Mouse (Mus musculus) thymus, postnatal 36 days (tissue): ENCODE data around the gene Nptxr.
"Not testable (repeated sequence)": the region's sequence is repeated elsewhere in the genome, so short reads cannot be mapped to it uniquely, and the experiment has no call there.

Source experiments
- DNase-seq, 2 experiments: peaks; one replicate each; pipeline ENCODE4 v3.0.0; 2022; ENCODE audit warnings: mixed read lengths in 2 of 2

Gene Nptxr

DNA sequence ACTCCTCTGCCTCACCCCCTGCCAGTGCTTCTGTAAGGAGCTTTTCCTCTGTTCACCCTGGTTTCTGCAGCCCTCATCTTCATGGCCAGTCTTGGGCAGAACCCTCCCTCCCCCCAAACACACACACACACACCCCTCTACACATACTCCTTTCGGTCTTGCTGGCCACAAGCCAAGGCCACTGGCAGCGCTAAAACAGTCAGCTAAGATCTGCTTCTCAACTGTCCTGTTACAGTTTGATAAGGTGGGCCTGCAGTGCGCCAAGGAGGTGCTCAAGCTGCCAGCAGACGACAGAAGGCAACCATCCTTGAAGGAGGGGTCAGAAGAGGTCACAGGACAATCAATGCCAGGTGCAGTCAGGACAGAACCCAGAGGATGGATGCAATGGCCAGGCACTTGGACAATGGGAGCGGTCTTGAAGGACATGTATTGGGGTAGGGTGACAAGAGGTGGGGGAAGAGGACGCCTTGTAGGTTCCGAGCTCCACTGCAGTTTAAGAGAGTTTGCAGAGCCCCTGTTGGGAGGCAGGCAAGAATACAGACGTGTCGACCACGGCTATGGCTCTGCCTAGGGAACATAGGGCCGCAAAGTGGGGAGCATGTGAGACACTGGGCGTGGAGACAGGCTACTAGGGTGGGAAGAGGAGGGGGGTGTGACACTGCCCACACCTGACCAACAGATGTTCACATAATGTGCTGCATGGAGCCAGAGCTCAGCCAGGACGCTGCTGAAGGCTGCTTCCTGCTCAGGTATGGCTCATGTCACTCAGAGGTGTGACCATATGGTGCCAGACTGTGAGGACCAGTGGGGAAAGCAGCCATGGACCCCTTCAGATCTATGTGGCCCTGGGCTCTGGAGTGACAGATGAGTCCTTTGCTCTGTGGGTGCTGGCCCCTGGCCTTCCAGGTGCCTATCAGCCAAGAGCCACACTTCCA, 18.0 kb upstream of the Nptxr start:
- DNase-seq: no peak

GRCm38 (mm10) chr15:79818325-79818724, 13.8 kb upstream of the Nptxr start:
- peak in 1 of 2 experiments; percentile 20 for DNase-seq

DNA sequence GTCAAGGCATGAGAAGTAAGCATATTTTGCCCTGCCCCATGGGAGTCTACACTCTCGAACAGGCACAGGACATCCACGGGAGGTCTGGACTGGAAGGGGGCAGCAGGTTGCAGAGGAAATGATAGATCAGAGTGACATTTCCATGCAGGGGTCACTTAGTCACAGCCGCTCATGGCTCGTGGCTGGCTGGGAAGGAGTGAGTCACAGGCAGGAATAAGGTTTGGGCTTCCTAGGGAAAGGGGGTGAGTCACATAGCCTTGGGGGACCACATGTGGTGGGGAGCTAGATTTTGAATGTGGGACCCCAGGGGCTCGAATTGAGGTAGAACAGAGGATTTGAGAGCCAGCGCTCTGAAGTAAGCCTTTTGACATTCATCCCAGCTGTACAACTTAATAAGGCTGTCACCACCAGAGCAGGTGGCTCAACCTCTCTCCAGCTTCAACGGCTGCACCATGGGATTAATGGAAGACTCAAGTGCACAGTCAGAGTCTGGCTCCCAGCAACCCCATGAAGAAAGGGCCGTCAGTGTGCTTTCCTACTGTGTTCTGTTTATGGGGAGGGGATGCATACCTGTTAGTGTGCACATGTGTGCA, 9.2 kb upstream of the Nptxr start:
- no peak for DNase-seq

- not testable (repeated sequence) for DNase-seq
Measured at GRCm38 (mm10) chr15:79812840-79813239, 8.3 kb upstream of the Nptxr start.

DNA sequence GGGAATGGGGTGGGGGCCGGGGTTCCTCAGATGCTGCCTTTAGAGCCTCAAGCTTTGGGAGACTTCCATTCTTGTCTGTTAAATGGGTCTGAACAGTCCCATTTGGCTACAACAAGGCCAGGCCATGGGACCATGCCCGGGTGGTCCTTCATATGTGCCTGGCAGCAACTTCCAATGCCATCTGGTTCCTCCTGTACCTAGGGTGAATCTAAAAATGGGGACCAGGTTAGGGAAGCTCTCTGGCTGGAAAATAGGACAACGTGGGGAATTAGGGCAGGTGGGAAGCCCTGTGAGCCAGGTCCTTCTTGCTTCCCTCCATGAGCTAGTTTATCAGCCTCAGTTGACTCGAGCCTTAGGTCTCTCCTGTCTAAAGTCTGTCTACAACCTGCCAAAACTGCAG, 6.4 kb upstream of the Nptxr start:
- DNase-seq: no peak

- DNase-seq: no peak
Measured at GRCm38 (mm10) chr15:79810061-79810460, 5.5 kb upstream of the Nptxr start.

GRCm38 (mm10) chr15:79808658-79809057, 4.1 kb upstream of the Nptxr start:
- DNase-seq: no peak

- DNase-seq: peak; percentile 30 to 46
Measured at GRCm38 (mm10) chr15:79808114-79808513, 3.5 kb upstream of the Nptxr start.

DNA sequence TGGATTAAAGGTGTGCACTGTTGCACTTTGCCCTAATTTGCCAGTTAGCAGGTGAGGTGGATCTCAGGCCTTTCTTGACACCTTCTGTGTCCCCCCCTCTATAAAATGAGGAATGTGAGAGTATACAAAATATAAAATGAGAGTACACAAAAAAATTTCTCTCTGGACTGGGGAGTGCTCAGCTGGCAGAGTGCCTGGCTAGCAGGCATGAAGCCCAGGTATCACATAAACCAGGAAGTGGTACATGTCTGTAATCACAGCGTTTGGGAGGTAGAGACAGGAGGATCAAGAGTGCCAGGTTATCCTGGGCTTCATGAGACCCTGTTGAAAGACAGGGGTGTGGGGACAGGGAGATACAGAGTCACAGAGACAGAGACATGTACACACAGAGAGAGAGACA, 2.5 kb upstream of the Nptxr start:
- no peak for DNase-seq

- DNase-seq: no peak
Measured at GRCm38 (mm10) chr15:79805246-79805645, 680 bp upstream of the Nptxr start.

- peak in 1 of 2 experiments; percentile 24 for DNase-seq
Measured at GRCm38 (mm10) chr15:79803533-79804351, 824 bp downstream of the Nptxr start.

DNA sequence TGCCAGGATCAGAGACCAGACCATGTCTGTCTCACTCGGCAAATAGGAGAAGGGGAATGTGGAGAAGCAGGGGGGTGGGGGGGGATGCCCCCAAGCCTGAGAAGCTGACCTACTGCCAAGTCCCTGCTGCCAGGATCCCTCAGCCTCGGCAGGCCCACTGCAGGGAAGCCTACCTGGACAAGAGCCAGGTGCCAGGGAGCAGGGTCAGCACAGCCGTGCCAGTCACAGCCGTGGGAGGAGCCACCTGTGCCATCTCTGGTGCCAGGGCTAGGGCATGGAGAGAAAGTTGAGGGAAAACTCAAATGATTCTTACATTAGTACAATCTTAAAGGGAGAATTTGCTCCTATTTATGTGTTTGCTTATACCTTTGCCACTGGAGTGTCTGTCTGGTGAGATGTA, 2.3 kb downstream of the Nptxr start:
- no peak for DNase-seq

GRCm38 (mm10) chr15:79801646-79802045, 2.9 kb downstream of the Nptxr start:
- no peak for DNase-seq

GRCm38 (mm10) chr15:79800701-79801100, 3.9 kb downstream of the Nptxr start:
- no peak for DNase-seq

- no peak for DNase-seq
Measured at GRCm38 (mm10) chr15:79798591-79798990, 6.0 kb downstream of the Nptxr start.

DNA sequence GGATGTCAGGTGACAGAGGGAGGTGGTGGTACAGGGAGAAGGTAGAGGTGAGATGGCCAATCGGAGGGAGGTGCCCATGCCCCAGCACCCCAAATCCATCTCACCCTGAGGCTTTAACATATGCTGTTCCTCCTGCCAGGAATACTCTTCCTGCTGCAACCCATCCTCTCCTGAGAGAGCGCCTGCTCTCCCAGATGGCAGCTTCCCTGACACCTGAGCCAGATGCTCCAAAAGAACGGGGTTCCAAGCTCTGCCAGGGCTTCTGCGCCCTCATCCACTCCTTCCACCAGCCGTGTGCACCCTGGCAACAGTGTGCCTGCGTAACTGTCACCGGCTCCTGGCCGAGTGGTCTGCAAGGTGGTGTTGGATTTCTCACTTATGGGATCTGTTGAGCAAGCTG, 6.9 kb downstream of the Nptxr start:
- no peak for DNase-seq

- DNase-seq: no peak
Measured at GRCm38 (mm10) chr15:79797096-79797495, 7.5 kb downstream of the Nptxr start.

GRCm38 (mm10) chr15:79796256-79796655, 8.3 kb downstream of the Nptxr start:
- DNase-seq: no peak

GRCm38 (mm10) chr15:79794173-79794572, 10.4 kb downstream of the Nptxr start:
- no peak for DNase-seq

DNA sequence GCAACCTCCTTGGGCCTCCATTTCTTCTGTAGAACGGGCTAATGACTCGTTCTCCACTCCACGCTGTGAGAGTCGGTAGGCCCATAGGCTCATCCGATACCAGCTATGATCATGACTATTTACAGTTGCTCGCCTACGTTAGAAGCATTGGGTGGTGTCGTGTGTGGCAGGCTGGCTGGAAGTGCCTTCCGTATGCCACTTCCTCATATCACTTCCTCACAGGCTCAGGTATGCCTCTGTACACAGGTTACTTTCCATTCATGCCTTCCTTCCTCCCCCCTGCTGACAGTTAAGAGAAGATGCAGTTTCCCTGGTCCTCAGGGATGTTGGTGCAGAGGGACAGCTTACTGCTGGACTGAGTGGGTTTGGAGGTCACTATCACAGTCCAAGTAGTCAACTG, 11.5 kb downstream of the Nptxr start:
- DNase-seq: no peak

- no peak for DNase-seq
Measured at GRCm38 (mm10) chr15:79792455-79792854, 12.1 kb downstream of the Nptxr start.

- DNase-seq: peak; percentile 40 to 44
Measured at GRCm38 (mm10) chr15:79791502-79791901, 13.1 kb downstream of the Nptxr start.

DNA sequence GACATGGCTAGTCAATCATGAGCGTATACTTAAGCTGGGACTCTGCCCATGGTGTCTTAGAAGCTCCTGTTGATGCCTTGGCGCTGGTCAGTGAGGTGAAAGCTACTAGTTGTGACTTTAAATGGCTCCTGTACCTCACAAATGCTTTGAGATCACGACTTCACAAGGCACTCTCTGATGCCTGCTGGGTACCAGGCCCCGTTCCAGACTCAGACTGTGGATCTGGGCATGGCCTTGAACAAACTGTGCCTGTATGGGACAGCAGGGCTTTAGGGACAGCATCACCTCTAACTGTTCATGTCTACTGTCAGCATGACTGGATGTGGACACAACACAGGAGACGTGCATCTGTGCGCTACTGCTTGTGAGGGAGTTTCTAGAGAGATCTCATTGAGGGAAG, 13.7 kb downstream of the Nptxr start:
- no peak for DNase-seq
